Mouse (Mus musculus): ENCODE data around the gene Wdr20rt. TPM values are rescaled to one million over a fixed set of nuclear protein-coding genes. Genes with fewer than 3 reads are reported as not detected.

The Wdr20rt gene
- not detected for polyA plus RNA-seq (2017; shearing (Covaris generic))

DNA sequence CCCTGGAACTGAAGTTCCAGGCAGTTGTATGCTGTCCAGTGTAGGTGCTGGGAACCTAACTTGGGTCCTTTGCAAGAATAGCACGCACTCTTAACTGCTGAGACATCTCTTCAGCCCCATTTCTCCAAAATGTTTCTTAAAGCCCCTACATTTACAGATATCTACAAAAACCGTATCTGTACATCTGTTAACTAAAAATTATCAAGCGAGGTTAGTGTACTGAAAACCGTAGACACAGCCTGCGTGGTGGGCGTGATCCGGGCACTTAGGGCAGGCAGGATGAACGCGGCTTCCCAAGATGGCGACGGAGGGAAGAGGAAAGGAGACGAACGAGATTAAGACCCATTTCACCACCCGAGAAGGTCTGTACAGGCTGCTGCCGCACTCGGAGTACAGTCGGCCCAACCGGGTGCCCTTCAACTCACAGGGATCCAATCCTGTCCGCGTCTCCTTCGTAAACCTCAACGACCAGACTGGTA is at the start of gene Wdr20rt:
Gene Wdr20rt (plus strand): TSS at position 51 of the 479 bp plus-strand sequence.

Other genes starting within 250 kb of the Wdr20rt start
- gene Prpf39, start 189.2 kb upstream of the Wdr20rt start, polyA plus RNA-seq (2017; shearing (Covaris generic)) = 132 TPM
- gene Fkbp3, start 151.5 kb upstream of the Wdr20rt start, polyA plus RNA-seq (2017; shearing (Covaris generic)) = 251 TPM
- gene Fancm, start 149.9 kb upstream of the Wdr20rt start, polyA plus RNA-seq (2017; shearing (Covaris generic)) = 7.8 TPM
- 3.4 TPM for gene Mis18bp1, start 52.9 kb upstream of the Wdr20rt start, polyA plus RNA-seq (2017; shearing (Covaris generic))